Mouse (Mus musculus): ENCODE measurements around the gene Gucy2c. TPM values are rescaled to one million over a fixed set of nuclear protein-coding genes. Genes with fewer than 3 reads are reported as not detected.

The Gucy2c gene
- total RNA-seq, 2 experiments from 2014 or later, result not detected

- intact Hi-C loops (cut with DNase I), result no loop called here
- no peak for DNase-seq
Measured at GRCm38 (mm10) chr6:136745586-136745985, 36.0 kb downstream of the Gucy2c start.

- intact Hi-C loops (cut with DNase I), result loop anchor here (5.0 kb wide), 2 partner anchors 321 to 836 kb away; no protein-coding TSS in a partner anchor
- DNase-seq, result no peak
Measured at GRCm38 (mm10) chr6:136743729-136744128, 37.8 kb downstream of the Gucy2c start.

DNA sequence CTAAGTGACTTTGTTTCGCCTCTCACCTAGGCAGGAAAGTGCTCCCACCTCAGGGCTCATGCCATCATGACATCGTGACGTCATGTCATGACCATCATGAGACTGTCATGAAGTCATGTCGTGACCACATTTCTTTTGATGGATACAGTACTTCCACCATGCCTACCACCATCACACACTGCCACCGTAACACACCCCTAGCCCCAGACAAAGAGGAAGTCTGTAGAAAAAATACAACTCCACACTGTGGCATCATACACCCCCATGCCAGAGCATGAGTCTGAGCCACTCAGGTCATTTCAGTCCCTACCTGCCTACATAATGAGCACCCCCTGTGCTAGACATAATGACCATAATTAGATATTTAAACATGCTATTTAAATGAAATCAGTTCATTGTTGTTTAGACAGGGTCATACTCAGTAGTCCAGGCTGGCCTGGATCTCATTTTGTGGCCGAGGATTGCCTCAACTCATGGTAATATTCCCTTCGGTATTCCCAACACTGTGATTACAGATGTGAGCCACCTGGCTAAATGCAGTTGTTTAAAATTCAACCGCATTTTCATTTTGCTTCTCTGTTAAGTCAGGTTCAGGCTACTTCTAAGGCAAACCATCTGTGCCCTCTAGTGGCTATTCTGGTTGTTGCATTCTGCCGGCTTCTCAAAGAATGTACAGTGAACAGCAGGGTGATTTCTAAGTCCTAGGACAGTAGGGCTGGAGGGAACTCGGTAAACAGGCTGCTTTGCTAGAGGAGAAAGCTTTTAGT lies 39.0 kb downstream of the Gucy2c start:
- peak; percentile 90 to 94 for DNase-seq
- intact Hi-C loops (cut with DNase I), result loop anchor here (1.0 to 5.0 kb wide), 3 partner anchors 121 to 835 kb away; no protein-coding TSS in a partner anchor

GRCm38 (mm10) chr6:136741281-136741680 lies 40.3 kb downstream of the Gucy2c start:
- DNase-seq, result no peak
- intact Hi-C loops (cut with DNase I), result loop anchor here (5.0 kb wide), 2 partner anchors 319 to 834 kb away; no protein-coding TSS in a partner anchor

GRCm38 (mm10) chr6:136735766-136736165 lies 45.8 kb downstream of the Gucy2c start:
- DNase-seq, result no peak
- intact Hi-C loops (cut with DNase I), result no loop called here

DNA sequence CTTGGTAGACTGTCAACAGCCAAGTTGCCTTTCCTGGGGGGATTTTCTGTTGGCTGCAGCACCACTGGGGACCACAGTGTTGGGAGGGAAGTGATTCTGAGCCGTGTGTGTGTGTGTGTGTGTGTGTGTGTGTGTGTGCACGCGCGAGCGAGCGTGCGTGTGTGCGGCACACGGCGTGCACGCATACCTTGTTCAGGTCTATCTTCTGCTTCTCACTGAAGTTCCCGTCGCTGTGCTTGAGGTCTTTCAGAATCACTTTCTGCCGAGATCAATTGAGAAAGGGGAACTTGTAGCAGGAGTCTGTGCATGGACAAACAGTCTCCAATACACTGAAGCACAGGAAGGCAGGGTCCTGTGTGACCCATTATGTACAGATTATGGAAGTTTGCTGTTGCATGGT lies 53.4 kb downstream of the Gucy2c start:
- DNase-seq, result no peak
- intact Hi-C loops (cut with DNase I), result no loop called here

DNA sequence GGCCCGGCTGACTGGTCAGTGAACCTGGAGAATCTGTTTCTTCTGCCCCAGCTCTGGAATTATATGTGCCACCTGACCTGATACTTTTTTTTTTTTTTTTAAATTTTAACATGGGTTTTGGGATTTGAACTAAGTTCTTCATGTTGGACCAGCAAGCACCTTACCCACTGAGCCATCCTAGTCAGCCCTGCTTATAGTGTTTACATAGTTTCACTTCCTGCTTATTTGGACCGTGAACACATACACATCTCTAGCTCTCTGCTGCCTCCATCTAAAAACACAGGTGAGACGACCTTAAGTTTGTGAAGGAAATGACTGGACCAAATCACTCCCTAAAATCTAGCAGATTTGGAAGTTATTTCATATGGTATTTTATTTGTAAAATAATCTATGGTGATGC lies 58.4 kb downstream of the Gucy2c start:
- DNase-seq, result no peak
- intact Hi-C loops (cut with DNase I), result loop anchor here (2.0 to 5.0 kb wide), 2 partner anchors 81 to 300 kb away; no protein-coding TSS in a partner anchor

GRCm38 (mm10) chr6:136722565-136722964 lies 59.0 kb downstream of the Gucy2c start:
- intact Hi-C loops (cut with DNase I), result loop anchor here (1.0 to 5.0 kb wide), 3 partner anchors 80 to 300 kb away; no protein-coding TSS in a partner anchor
- no peak for DNase-seq

DNA sequence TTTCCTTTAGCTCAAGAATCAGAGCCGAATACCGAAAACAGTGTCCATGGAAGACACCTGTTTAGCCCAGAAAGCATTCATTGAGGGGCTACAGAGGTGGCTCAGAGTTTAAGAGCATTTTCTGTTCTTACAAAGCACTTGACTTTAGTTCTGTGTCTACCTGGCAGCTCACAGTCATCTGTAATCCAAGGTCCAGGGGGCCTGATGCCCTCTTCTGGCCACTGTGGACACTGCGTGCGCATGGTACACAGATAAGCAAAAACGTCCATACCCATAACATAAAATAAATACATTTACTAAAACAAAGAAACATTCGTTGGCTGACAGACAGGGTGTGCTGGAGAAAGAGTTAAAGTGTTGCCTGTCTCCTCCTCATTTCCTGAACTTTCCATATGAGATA lies 59.6 kb downstream of the Gucy2c start:
- intact Hi-C loops (cut with DNase I), result loop anchor here (1.0 to 5.0 kb wide), 3 partner anchors 80 to 299 kb away; no protein-coding TSS in a partner anchor
- DNase-seq, result peak; percentile 65 to 77

DNA sequence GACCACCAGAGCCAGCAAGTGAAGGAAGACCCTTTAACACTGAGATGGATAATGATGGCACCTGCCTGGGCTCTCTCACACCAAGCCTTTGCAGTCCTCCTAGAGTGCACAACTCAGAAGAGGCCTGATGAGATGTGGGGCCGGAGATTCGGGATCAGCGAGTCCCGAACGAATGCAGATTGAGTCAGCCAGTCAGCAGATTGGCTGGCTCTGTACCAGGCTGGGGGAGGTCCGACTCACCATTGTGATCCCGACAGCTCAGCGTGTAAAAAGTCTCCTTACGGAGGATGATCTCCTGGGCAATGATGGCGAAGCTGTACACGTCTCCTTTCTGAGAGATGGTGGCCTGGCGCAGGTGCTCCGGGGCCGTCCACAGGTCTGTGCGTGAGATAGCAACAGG lies 61.1 kb downstream of the Gucy2c start:
- intact Hi-C loops (cut with DNase I), result loop anchor here (5.0 kb wide), 1 partner anchor 78 kb away; no protein-coding TSS in a partner anchor
- DNase-seq, result no peak

DNA sequence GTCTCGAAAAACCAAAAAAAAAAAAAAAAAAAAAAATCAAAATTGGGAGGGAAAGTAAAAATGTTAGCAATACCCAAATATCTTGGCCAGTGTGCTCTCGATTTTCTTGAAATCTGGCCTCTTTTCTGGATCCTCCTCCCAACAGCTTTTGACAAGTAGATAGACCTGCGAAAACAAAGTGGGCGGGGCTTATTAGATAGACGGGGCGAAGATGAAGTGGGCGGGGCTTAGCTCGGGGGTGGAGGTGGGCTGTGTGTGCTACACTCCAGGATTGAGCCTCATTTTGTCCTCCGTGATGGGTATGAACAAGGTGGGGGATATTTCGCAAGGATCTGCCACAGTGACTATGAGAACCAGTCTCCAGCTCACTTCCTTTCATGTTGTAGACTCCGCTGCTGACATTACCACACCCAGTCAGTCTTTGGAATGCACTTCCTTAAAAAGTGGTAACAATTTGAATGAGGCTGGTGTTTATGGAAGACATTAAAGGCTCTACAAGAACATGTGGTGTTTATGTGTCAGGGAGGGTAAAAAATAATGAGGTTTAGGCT lies 65.6 kb downstream of the Gucy2c start:
- DNase-seq, result no peak
- intact Hi-C loops (cut with DNase I), result no loop called here

DNA sequence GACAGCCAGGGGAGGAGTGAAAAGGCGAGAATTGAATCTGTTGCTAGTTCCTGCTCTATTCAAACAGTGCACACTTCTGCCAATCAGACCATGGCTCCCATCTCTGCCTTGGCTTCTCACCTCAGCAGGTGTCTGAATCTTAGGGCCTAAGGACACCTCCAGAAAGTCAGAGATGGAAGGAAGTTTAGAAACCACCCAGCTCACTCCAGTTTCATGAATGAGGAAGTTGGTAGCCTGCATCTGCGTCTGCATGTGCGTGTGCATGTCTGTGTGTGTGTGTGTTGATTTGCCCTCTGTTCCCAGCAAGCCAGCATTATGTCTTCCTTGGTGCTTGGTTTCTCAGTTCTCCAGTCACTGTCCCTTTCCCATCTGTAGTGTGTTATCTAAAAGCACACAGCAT lies 67.5 kb downstream of the Gucy2c start:
- peak in 1 of 2 experiments; percentile 3 for DNase-seq
- intact Hi-C loops (cut with DNase I), result no loop called here

GRCm38 (mm10) chr6:136710408-136710807 lies 71.2 kb downstream of the Gucy2c start:
- intact Hi-C loops (cut with DNase I), result no loop called here
- DNase-seq, result no peak

GRCm38 (mm10) chr6:136708597-136708996 lies 73.0 kb downstream of the Gucy2c start:
- intact Hi-C loops (cut with DNase I), result no loop called here
- no peak for DNase-seq

DNA sequence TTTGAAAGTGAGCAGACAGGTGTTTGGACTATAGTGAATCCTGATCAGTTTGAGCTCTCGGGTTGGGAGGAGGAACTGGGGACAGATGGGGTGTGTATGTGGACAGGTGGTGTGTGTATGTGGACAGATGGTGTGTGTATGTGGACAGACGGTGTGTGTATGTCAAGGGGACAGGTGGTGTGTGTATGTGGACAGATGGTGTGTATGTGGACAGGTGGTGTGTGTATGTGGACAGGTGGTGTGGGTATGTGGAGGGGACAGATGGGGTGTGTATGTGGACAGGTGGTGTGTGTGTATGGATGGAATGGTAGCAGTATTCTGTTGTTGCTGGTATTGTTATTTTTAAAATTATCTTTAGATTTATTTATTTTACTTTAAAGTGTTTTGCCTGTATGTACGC lies 79.7 kb downstream of the Gucy2c start:
- intact Hi-C loops (cut with DNase I), result no loop called here
- DNase-seq, result no peak

- intact Hi-C loops (cut with DNase I), result no loop called here
Measured at GRCm38 (mm10) chr6:136701185-136701584, 80.4 kb downstream of the Gucy2c start.

GRCm38 (mm10) chr6:136691314-136691713 lies 90.3 kb downstream of the Gucy2c start:
- intact Hi-C loops (cut with DNase I), result no loop called here
- no peak for DNase-seq

More at GRCm38 (mm10) chr6:136701185-136701584, 80.4 kb downstream of the Gucy2c start:
- no peak for DNase-seq

GRCm38 (mm10) chr6:136690527-136690926 lies 91.0 kb downstream of the Gucy2c start:
- intact Hi-C loops (cut with DNase I), result no loop called here
- no peak for DNase-seq

DNA sequence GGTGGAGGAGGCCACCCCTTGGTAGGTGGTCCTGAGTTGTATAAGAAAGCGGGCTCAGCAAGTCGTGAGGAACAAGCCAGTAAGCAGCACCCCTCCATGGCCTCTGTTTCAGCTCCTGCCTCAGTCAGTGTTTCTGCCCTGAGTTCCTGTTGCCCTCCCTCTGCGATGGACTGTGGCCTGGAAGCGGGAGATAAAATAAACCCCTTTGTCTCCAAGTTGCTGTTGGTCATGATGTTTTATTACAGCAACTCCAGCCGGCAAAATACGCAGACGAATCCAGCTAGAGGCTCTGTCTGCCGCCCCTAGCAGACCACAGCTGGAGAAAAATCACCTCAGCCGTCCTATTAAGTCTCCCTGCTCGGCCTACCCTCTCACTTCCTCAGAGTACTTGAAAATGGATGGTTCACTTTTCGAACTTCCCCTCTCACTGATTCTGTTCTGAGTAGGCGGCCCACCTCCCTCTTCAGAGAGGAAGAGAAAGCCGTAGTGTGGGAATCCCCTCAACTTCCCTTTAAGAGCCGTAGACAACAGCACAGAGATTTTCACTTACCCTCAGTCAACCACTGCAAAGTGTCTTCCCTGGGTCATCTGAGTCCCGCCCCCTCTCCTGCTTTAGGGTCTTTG lies 91.7 kb downstream of the Gucy2c start:
- DNase-seq, result peak in 1 of 2 experiments; percentile 16
- intact Hi-C loops (cut with DNase I), result no loop called here

DNA sequence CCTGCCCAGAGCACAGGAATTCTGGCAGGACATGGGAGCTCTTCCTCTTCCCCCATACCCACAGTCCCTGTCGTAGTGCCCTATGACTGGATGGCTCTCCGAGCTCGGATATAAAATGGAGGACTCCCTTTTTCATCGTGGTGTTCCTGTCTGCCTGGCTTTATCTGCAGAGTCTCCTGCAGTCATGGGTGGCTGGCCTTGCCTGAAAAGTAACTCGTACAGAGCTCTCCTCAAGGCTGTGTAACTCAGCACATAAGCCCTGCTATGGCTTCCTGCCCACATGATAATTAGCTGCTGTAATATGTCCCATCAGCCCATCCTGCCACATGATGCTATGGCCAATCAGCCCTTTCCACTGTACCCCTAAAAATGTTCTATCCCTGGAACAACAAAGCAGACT lies 96.1 kb downstream of the Gucy2c start:
- intact Hi-C loops (cut with DNase I), result no loop called here
- no peak for DNase-seq

Data from heart, postnatal 10 days (tissue).